Mouse (Mus musculus) midbrain, embryonic 16.5 days (tissue): ENCODE data around the gene Ehf. TPM values are rescaled to one million over a fixed set of nuclear protein-coding genes. Genes with fewer than 3 reads are reported as not detected.

ENCODE experiments used
- ATAC-seq: fragments of 200-750 bp; cut with Nextera tagmentation; 2 replicates; pipeline ENCODE4 v1.8.0; 2017; ENCODE audit warnings: moderate TSS enrichment
- H3K27ac ChIP-seq: fragments of 300-500 bp; sonication (generic); 2 replicates; pipeline ENCODE4 v1.5.1; 2014; ENCODE audit warnings: mild to moderate bottlenecking, low read length, mixed read lengths
- H3K27me3 ChIP-seq: fragments of 300-500 bp; sonication (generic); 2 replicates; pipeline ENCODE4 v1.6.1; 2014; ENCODE audit warnings: low read depth, low read length, mixed read lengths; ENCODE audit not compliant: control insufficient read depth, insufficient read depth
- H3K36me3 ChIP-seq: fragments of 300-500 bp; sonication (generic); 2 replicates; pipeline ENCODE4 v1.6.1; 2014; ENCODE audit warnings: mild to moderate bottlenecking, low read length, moderate library complexity, mixed read lengths; ENCODE audit not compliant: control insufficient read depth, insufficient read depth
- H3K4me1 ChIP-seq: fragments of 300-500 bp; sonication (generic); 2 replicates; pipeline ENCODE4 v1.6.1; 2014; ENCODE audit warnings: mild to moderate bottlenecking, low read length, mixed read lengths; ENCODE audit not compliant: control insufficient read depth, insufficient read depth
- H3K4me2 ChIP-seq: fragments of 300-500 bp; sonication (generic); 2 replicates; pipeline ENCODE4 v1.6.1; 2014; ENCODE audit warnings: mild to moderate bottlenecking, low read length, mixed read lengths
- H3K4me3 ChIP-seq: fragments of 300-500 bp; sonication (generic); 2 replicates; pipeline ENCODE4 v1.5.1; 2014; ENCODE audit warnings: low read depth, mild to moderate bottlenecking, low read length, moderate library complexity, mixed read lengths
- H3K9ac ChIP-seq: fragments of 300-500 bp; sonication (generic); 2 replicates; pipeline ENCODE4 v1.6.1; 2014; ENCODE audit warnings: low read depth, low read length, mixed read lengths
- H3K9me3 ChIP-seq: fragments of 300-500 bp; sonication (generic); replicated peaks from 2 replicates; pipeline ENCODE4 v1.6.1; 2014; ENCODE audit warnings: mild to moderate bottlenecking, low read length, mixed read lengths; ENCODE audit not compliant: control insufficient read depth, poor library complexity, severe bottlenecking
- WGBS: fragments of 180-500 bp; shearing (Covaris S2); extraction: QIAGEN DNeasy Blood & Tissue Kit; methylation state at CpG from one replicate; pipeline ENCODE4 v1.1.7; 2014; 5-methylcytosine and 5-hydroxymethylcytosine counted together
- polyA plus RNA-seq: library from polyadenylated mRNA; unstranded; fragments of >200 nt; fragmentation: Nextera tagmentation; extraction: Ambion mirVana; gene quantifications from 2 replicates; pipeline ENCODE4 v1.2.1, GENCODE M21; 2015

Gene Ehf
- polyA plus RNA-seq, 1 experiment from 2014 or later: 0.19 TPM

- Histone ChIP-seq H3K4me2 (no peak overlapping the region), H3K4me3 (no peak overlapping the region), H3K27ac (no peak overlapping the region), H3K27me3 (no peaks in the 10 kb centered on the region), H3K36me3 (no peaks in the 10 kb centered on the region), H3K9me3 (no peaks in the 10 kb centered on the region), H3K9ac (no peak overlapping the region), H3K4me1 (no peaks in the 10 kb centered on the region)
- ATAC-seq: no peak
- WGBS: 82% methylated on average over 3 of the region's 3 CpGs
Measured at GRCm38 (mm10) chr2:103336000-103336399, 32.9 kb upstream of the Ehf start.

- H3K4me2 ChIP-seq: no peak overlapping the region
- no peaks in the 10 kb centered on the region for H3K36me3 ChIP-seq
- no peak overlapping the region for H3K4me3 ChIP-seq
- no peaks in the 10 kb centered on the region for H3K4me1 ChIP-seq
- no peak overlapping the region for H3K9ac ChIP-seq
- H3K9me3 ChIP-seq: no peaks in the 10 kb centered on the region
- no peaks in the 10 kb centered on the region for H3K27me3 ChIP-seq
- 88% methylated on average over 3 of the region's 3 CpGs for WGBS
- no peak overlapping the region for H3K27ac ChIP-seq
- ATAC-seq: no peak
Measured at GRCm38 (mm10) chr2:103331666-103332191, 28.7 kb upstream of the Ehf start.

- Histone ChIP-seq H3K4me1 (no peaks in the 10 kb centered on the region), H3K4me3 (no peak overlapping the region), H3K9ac (no peak overlapping the region), H3K36me3 (no peaks in the 10 kb centered on the region), H3K27me3 (no peaks in the 10 kb centered on the region), H3K4me2 (no peak overlapping the region), H3K9me3 (no peaks in the 10 kb centered on the region), H3K27ac (no peak overlapping the region)
- WGBS: 92% methylated on average over 4 of the region's 4 CpGs
- ATAC-seq: no peak
Measured at GRCm38 (mm10) chr2:103328731-103329130, 25.7 kb upstream of the Ehf start.

GRCm38 (mm10) chr2:103325301-103326048 is 22.4 kb upstream of the Ehf start:
- ATAC-seq: no peak
- WGBS: 85% methylated on average over 7 of the region's 7 CpGs
- no peaks in the 10 kb centered on the region for H3K36me3 ChIP-seq
- no peak overlapping the region for H3K27ac ChIP-seq
- no peak overlapping the region for H3K9ac ChIP-seq
- H3K4me3 ChIP-seq: no peak overlapping the region
- H3K9me3 ChIP-seq: no peaks in the 10 kb centered on the region
- H3K4me2 ChIP-seq: no peak overlapping the region
- H3K27me3 ChIP-seq: no peaks in the 10 kb centered on the region
- H3K4me1 ChIP-seq: no peaks in the 10 kb centered on the region

GRCm38 (mm10) chr2:103324320-103324719 is 21.2 kb upstream of the Ehf start:
- no peak overlapping the region for H3K4me3 ChIP-seq
- H3K9me3 ChIP-seq: no peaks in the 10 kb centered on the region
- H3K4me1 ChIP-seq: no peaks in the 10 kb centered on the region
- 88% methylated on average over 2 of the region's 2 CpGs for WGBS
- no peaks in the 10 kb centered on the region for H3K36me3 ChIP-seq
- no peak overlapping the region for H3K4me2 ChIP-seq
- no peak overlapping the region for H3K27ac ChIP-seq
- H3K27me3 ChIP-seq: no peaks in the 10 kb centered on the region
- no peak overlapping the region for H3K9ac ChIP-seq
- no peak for ATAC-seq

GRCm38 (mm10) chr2:103322171-103322570 is 19.1 kb upstream of the Ehf start:
- Histone ChIP-seq H3K4me3 (no peak overlapping the region), H3K9me3 (no peaks in the 10 kb centered on the region), H3K4me2 (no peak overlapping the region), H3K4me1 (no peaks in the 10 kb centered on the region), H3K27ac (no peak overlapping the region), H3K9ac (no peak overlapping the region), H3K27me3 (no peaks in the 10 kb centered on the region), H3K36me3 (no peaks in the 10 kb centered on the region)
- no peak for ATAC-seq
- 93% methylated on average over 1 of the region's 1 CpGs for WGBS

GRCm38 (mm10) chr2:103321638-103322037 is 18.6 kb upstream of the Ehf start:
- Histone ChIP-seq H3K9ac (no peak overlapping the region), H3K36me3 (no peaks in the 10 kb centered on the region), H3K27me3 (no peaks in the 10 kb centered on the region), H3K9me3 (no peaks in the 10 kb centered on the region), H3K4me2 (no peak overlapping the region), H3K4me3 (no peak overlapping the region), H3K4me1 (no peaks in the 10 kb centered on the region), H3K27ac (no peak overlapping the region)
- 92% methylated on average over 4 of the region's 4 CpGs for WGBS
- no peak for ATAC-seq

GRCm38 (mm10) chr2:103314002-103314401 is 10.9 kb upstream of the Ehf start:
- Histone ChIP-seq H3K9ac (no peak overlapping the region), H3K4me2 (no peak overlapping the region), H3K4me1 (no peaks in the 10 kb centered on the region), H3K27me3 (no peaks in the 10 kb centered on the region), H3K36me3 (no peaks in the 10 kb centered on the region), H3K9me3 (no peaks in the 10 kb centered on the region), H3K4me3 (no peak overlapping the region), H3K27ac (no peak overlapping the region)
- WGBS: 91% methylated on average over 4 of the region's 4 CpGs
- ATAC-seq: no peak

- Histone ChIP-seq H3K36me3 (no peaks in the 10 kb centered on the region), H3K4me1 (no peaks in the 10 kb centered on the region), H3K4me3 (no peak overlapping the region), H3K27me3 (no peaks in the 10 kb centered on the region), H3K9ac (no peak overlapping the region), H3K27ac (no peak overlapping the region), H3K4me2 (no peak overlapping the region), H3K9me3 (no peaks in the 10 kb centered on the region)
- no peak for ATAC-seq
- WGBS: 25% methylated on average over 4 of the region's 4 CpGs
Measured at GRCm38 (mm10) chr2:103312640-103313039, 9.6 kb upstream of the Ehf start.
